Comparison of ENCODE assay signal across 10 mouse cellular contexts in genomic region chr13:58638950-58639349, GRCm38 (mm10). TPM values are rescaled to one million over a fixed set of nuclear protein-coding genes. Genes with fewer than 3 reads are reported as not detected.
DNase-seq lines count a peak whose midpoint lies in the region; ATAC-seq and TF ChIP-seq lines count a peak whose summit lies in the region.
"Had no signal": no experiment of that assay in that cellular context is flagged by ENCODE, and none has a peak within 500 bp of the region (broad histone marks: within the 10 kb centered on the region; RNA-seq: fewer than 3 reads in every experiment).

No protein-coding gene starts in this region.

- peak; percentile 69 for TF ChIP-seq CTCF in kidney, postnatal 0 days (IDR thresholded peaks at IDR 0.05; ENCODE audit: low read depth)
- peak; percentile 47 for TF ChIP-seq CTCF in liver, postnatal 0 days (IDR thresholded peaks at IDR 0.05; ENCODE audit: low read depth)

- peak; percentile 5 to 7 for DNase-seq in heart, postnatal 36 days
- DNase-seq in ZHBTc4 (ENCODE audit: low read depth, low spot score): peak; percentile 57
- DNase-seq in embryonic facial prominence, embryonic 11.5 days (ENCODE audit: low spot score): peak; percentile 60
- DNase-seq in kidney, postnatal 0 days (ENCODE audit: low spot score): peak; percentile 68
- DNase-seq in liver, postnatal 0 days: no peak
- DNase-seq in right cerebral cortex, adult 2 months (ENCODE audit: low spot score in 2 of 2): peak; percentile 78 to 85

- no peak for ATAC-seq in heart, embryonic 12.5 days (ENCODE audit: insufficient number of reproducible peaks, low FRiP score)
- 0 out of 2 replicates have a peak, but pooled peaks have one; percentile 34 for ATAC-seq in embryonic facial prominence, embryonic 11.5 days (replicated peaks; ENCODE audit: insufficient number of reproducible peaks, low FRiP score, low TSS enrichment, low read depth)
- no peak for ATAC-seq in kidney, postnatal 0 days (replicated peaks; ENCODE audit: low FRiP score, low read depth)
- no peak for ATAC-seq in liver, postnatal 0 days
- ATAC-seq in erythroid progenitor cell, adult 5-6 weeks (replicated peaks; ENCODE audit: low FRiP score, poor library complexity, severe bottlenecking): no peak

- H3K27me3 ChIP-seq in heart, embryonic 12.5 days (replicated peaks): peaks cover 27% of the 10 kb centered on the region
- no peaks in the 10 kb centered on the region for H3K27me3 ChIP-seq in embryonic facial prominence, embryonic 11.5 days (ENCODE audit: control insufficient read depth, insufficient read depth, low read length)
- H3K27me3 ChIP-seq in kidney, postnatal 0 days (ENCODE audit: insufficient read depth, low read length): no peaks in the 10 kb centered on the region
- 0 out of 2 replicates have a peak, but pooled peaks cover 4% of the 10 kb centered on the region for H3K27me3 ChIP-seq in liver, postnatal 0 days (ENCODE audit: insufficient read depth, low read length)

- intact Hi-C loops in heart, postnatal 36 days (cut with DNase I): loop anchor here (5.0 kb wide), 2 partner anchors 848 to 1203 kb away; no protein-coding TSS in a partner anchor

- H3K4me1 ChIP-seq in heart, embryonic 12.5 days (replicated peaks): no peaks in the 10 kb centered on the region
- no peaks in the 10 kb centered on the region for H3K4me1 ChIP-seq in embryonic facial prominence, embryonic 11.5 days (ENCODE audit: control insufficient read depth, insufficient read depth, low read length)
- H3K4me1 ChIP-seq in kidney, postnatal 0 days (replicated peaks; ENCODE audit: insufficient read depth, low read length): no peaks in the 10 kb centered on the region
- no peaks in the 10 kb centered on the region for H3K4me1 ChIP-seq in liver, postnatal 0 days (ENCODE audit: insufficient read depth)

- H3K9ac ChIP-seq in heart, embryonic 12.5 days: no peak overlapping the region
- H3K9ac ChIP-seq in embryonic facial prominence, embryonic 11.5 days (replicated peaks; ENCODE audit: low read length): no peak overlapping the region
- no peak overlapping the region for H3K9ac ChIP-seq in kidney, postnatal 0 days (ENCODE audit: low read depth, low read length)
- H3K9ac ChIP-seq in liver, postnatal 0 days (replicated peaks): no peak overlapping the region
- H3K9ac ChIP-seq: limb, embryonic 12.5 days had no signal

- 53% methylated on average over 4 of the region's 4 CpGs for WGBS in heart, embryonic 12.5 days
- WGBS in embryonic facial prominence, embryonic 11.5 days: 47% methylated on average over 4 of the region's 4 CpGs
- WGBS in kidney, postnatal 0 days: 33% methylated on average over 4 of the region's 4 CpGs
- WGBS in liver, postnatal 0 days (ENCODE audit: insufficient replicate concordance): 63% methylated on average over 4 of the region's 4 CpGs

- H3K36me3 ChIP-seq in heart, embryonic 12.5 days: no peaks in the 10 kb centered on the region
- no peaks in the 10 kb centered on the region for H3K36me3 ChIP-seq in embryonic facial prominence, embryonic 11.5 days (replicated peaks; ENCODE audit: control insufficient read depth, insufficient read depth, low read depth, low read length)
- H3K36me3 ChIP-seq in kidney, postnatal 0 days (ENCODE audit: insufficient read depth, low read length): no peaks in the 10 kb centered on the region
- no peaks in the 10 kb centered on the region for H3K36me3 ChIP-seq in liver, postnatal 0 days (replicated peaks; ENCODE audit: insufficient read depth, low read length)
- H3K36me3 ChIP-seq: limb, embryonic 12.5 days had no signal

- no peak overlapping the region for H3K27ac ChIP-seq in heart, embryonic 12.5 days (ENCODE audit: poor library complexity, severe bottlenecking)
- no peak overlapping the region for H3K27ac ChIP-seq in embryonic facial prominence, embryonic 11.5 days (replicated peaks; ENCODE audit: low read depth, low read length)
- no peak overlapping the region for H3K27ac ChIP-seq in kidney, postnatal 0 days
- no peak overlapping the region for H3K27ac ChIP-seq in liver, postnatal 0 days (ENCODE audit: low read depth)
- H3K27ac ChIP-seq: limb, embryonic 12.5 days had no signal

- no peaks in the 10 kb centered on the region for H3K9me3 ChIP-seq in heart, embryonic 12.5 days (replicated peaks)
- no peaks in the 10 kb centered on the region for H3K9me3 ChIP-seq in embryonic facial prominence, embryonic 11.5 days (replicated peaks; ENCODE audit: control insufficient read depth, low read length)
- H3K9me3 ChIP-seq in kidney, postnatal 0 days (replicated peaks; ENCODE audit: low read length): no peaks in the 10 kb centered on the region
- H3K9me3 ChIP-seq in liver, postnatal 0 days (ENCODE audit: low read length): no peaks in the 10 kb centered on the region
- H3K9me3 ChIP-seq: limb, embryonic 12.5 days had no signal

- no peak for TF ChIP-seq EP300 in liver, postnatal 0 days (IDR thresholded peaks at IDR 0.05; ENCODE audit: low read depth)

- no peak overlapping the region for H3K4me3 ChIP-seq in heart, embryonic 12.5 days
- H3K4me3 ChIP-seq in embryonic facial prominence, embryonic 11.5 days (ENCODE audit: low read depth, low read length): no peak overlapping the region
- no peak overlapping the region for H3K4me3 ChIP-seq in kidney, postnatal 0 days (replicated peaks; ENCODE audit: low read depth, low read length)
- no peak overlapping the region for H3K4me3 ChIP-seq in liver, postnatal 0 days (ENCODE audit: low read depth, low read length)
- H3K4me3 ChIP-seq: limb, embryonic 12.5 days had no signal

- no peak overlapping the region for H3K4me2 ChIP-seq in heart, embryonic 12.5 days
- H3K4me2 ChIP-seq in embryonic facial prominence, embryonic 11.5 days (ENCODE audit: low read depth, low read length): no peak overlapping the region
- no peak overlapping the region for H3K4me2 ChIP-seq in kidney, postnatal 0 days (ENCODE audit: low read length)
- H3K4me2 ChIP-seq in liver, postnatal 0 days (ENCODE audit: low read depth, low read length): no peak overlapping the region
- H3K4me2 ChIP-seq: limb, embryonic 12.5 days had no signal

RNA-seq across cellular contexts. Expression of gene Slc28a3, which starts 28.3 kb away (rescaled TPM):
- total RNA-seq in heart, postnatal 36 days (2021): not detected
- polyA plus RNA-seq in heart, embryonic 12.5 days (2016; fragmentation: Nextera tagmentation; extraction: Ambion mirVana): not detected in 2 replicates
- polyA plus RNA-seq in embryonic facial prominence, embryonic 11.5 days (2014; fragmentation: Nextera tagmentation; extraction: Ambion mirVana): 0.07 TPM in 1 of 2 replicates, not detected in the other
- polyA plus RNA-seq in kidney, postnatal 0 days (2015; fragmentation: Nextera tagmentation; extraction: Ambion mirVana): not detected in 2 replicates
- polyA plus RNA-seq in liver, postnatal 0 days (2015; fragmentation: Nextera tagmentation; extraction: Ambion mirVana): not detected in 2 replicates
- total RNA-seq in erythroid progenitor cell, adult 5-6 weeks (2015; ENCODE audit: low replicate concordance): not detected in 2 replicates
- not detected in 2 replicates for total RNA-seq in erythroid progenitor cell, adult 5-6 weeks (2017; ENCODE audit: low replicate concordance)
- total RNA-seq: adrenal gland, adult 18-20 months had no signal
